Mouse (Mus musculus) ES-Bruce4 (cell line): ENCODE measurements around the gene Cnot4. TPM values are rescaled to one million over a fixed set of nuclear protein-coding genes. Genes with fewer than 3 reads are reported as not detected.

Experiments used
- H3K27ac ChIP-seq: 2 replicates; pipeline ENCODE4 v1.5.1; 2012; ENCODE audit warnings: low read length, inconsistent platforms; ENCODE audit not compliant: insufficient read depth
- H3K27me3 ChIP-seq: 2 replicates; pipeline ENCODE4 v1.6.1; 2012; ENCODE audit warnings: mild to moderate bottlenecking, low read length, inconsistent platforms; ENCODE audit not compliant: control insufficient read depth, poor library complexity, insufficient read depth, severe bottlenecking
- H3K36me3 ChIP-seq: 2 replicates; pipeline ENCODE4 v1.6.1; 2012; ENCODE audit warnings: inconsistent platforms, mild to moderate bottlenecking, low read length, moderate library complexity; ENCODE audit not compliant: control insufficient read depth, poor library complexity, insufficient read depth, severe bottlenecking
- H3K4me1 ChIP-seq: one replicate; pipeline ENCODE4 v1.8.1; 2011; ENCODE audit warnings: low read length; ENCODE audit not compliant: control insufficient read depth, insufficient read depth
- H3K4me3 ChIP-seq: 2 replicates; pipeline ENCODE4 v1.5.1; 2011; ENCODE audit warnings: low read depth, mild to moderate bottlenecking, low read length
- H3K9ac ChIP-seq: 2 replicates; pipeline ENCODE4 v1.6.1; 2012; ENCODE audit warnings: low read depth, mild to moderate bottlenecking, inconsistent platforms; ENCODE audit not compliant: poor library complexity, severe bottlenecking
- H3K9me3 ChIP-seq: replicated peaks from 2 replicates; pipeline ENCODE4 v1.6.1; 2012; ENCODE audit warnings: mild to moderate bottlenecking, low read length, inconsistent platforms; ENCODE audit not compliant: control insufficient read depth, poor library complexity, insufficient read depth, severe bottlenecking
- CTCF ChIP-seq: IDR thresholded peaks from one replicate; pipeline ENCODE4 v1.8.1; 2011; ENCODE audit warnings: low read depth, low read length
- EP300 ChIP-seq: IDR thresholded peaks from 2 replicates; pipeline ENCODE4 v1.6.1; 2011; ENCODE audit warnings: low read depth, low read length; ENCODE audit not compliant: insufficient read depth
- POLR2A ChIP-seq: IDR thresholded peaks from one replicate; pipeline ENCODE4 v1.8.1; 2011; ENCODE audit warnings: low read length; ENCODE audit not compliant: insufficient read depth
- polyA plus RNA-seq: library from polyadenylated mRNA; stranded (reverse); fragments of >200 nt; gene quantifications from 2 replicates; pipeline ENCODE4 v1.2.4, GENCODE M21; 2011; ENCODE audit warnings: low read depth; ENCODE audit not compliant: missing spikeins, insufficient read depth, insufficient read length

Cnot4 gene
- polyA plus RNA-seq, 1 experiment: 49.2 TPM

DNA sequence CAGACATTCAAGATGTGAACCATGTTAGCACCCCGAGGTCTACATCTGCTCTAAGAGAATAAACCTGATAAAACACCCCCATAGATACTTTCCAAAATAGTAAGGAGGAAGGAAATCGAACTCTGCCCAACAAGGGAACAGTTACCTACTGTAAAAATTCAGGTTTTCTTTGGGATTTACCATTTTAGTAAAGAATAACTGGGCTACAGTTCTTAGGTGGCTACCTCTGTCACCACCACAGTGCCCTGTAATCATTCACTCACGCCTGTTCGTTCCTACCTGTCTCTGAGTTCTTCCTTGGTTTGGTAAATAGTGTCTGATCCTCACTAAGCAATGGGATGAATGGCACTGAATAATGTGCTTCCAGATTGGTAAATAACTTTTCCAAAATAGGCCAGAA, 102.7 kb downstream of the Cnot4 start:
- H3K27me3 ChIP-seq: no peaks in the 10 kb centered on the region
- H3K9me3 ChIP-seq: no peaks in the 10 kb centered on the region
- no peak for TF ChIP-seq EP300
- no peak for TF ChIP-seq CTCF
- TF ChIP-seq POLR2A: no peak
- H3K9ac ChIP-seq: no peak overlapping the region
- H3K4me3 ChIP-seq: no peak overlapping the region
- no peak overlapping the region for H3K27ac ChIP-seq
- no peaks in the 10 kb centered on the region for H3K36me3 ChIP-seq
- peaks cover 5% of the 10 kb centered on the region for H3K4me1 ChIP-seq

GRCm38 (mm10) chr6:35030226-35030625, 103.3 kb downstream of the Cnot4 start:
- Histone ChIP-seq H3K4me1 (peaks cover 5% of the 10 kb centered on the region), H3K4me3 (no peak overlapping the region), H3K27ac (no peak overlapping the region), H3K36me3 (no peaks in the 10 kb centered on the region), H3K27me3 (no peaks in the 10 kb centered on the region), H3K9ac (no peak overlapping the region), H3K9me3 (no peaks in the 10 kb centered on the region)
- TF ChIP-seq EP300 (no peak), CTCF (no peak)

DNA sequence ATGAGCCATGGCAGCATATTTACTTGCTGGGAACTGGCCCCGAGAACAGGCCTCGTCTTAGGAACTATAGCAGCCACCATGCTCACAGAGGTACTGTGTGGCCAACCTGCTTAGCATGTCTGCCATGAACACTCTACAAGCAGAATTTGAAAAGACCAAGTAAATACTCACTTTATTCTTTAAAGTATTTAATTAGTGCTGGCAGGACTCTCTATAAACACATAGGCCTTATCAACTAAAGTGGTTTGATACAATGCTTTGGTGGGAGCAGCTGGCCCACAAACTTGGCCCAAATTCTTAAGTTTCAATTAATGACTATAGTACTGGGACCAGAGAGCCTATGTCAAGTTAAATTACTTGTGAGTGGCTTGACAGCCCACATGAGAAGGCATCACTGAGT, 105.5 kb downstream of the Cnot4 start:
- H3K4me1 ChIP-seq: peaks cover 6% of the 10 kb centered on the region
- TF ChIP-seq POLR2A: no peak
- no peak for TF ChIP-seq EP300
- TF ChIP-seq CTCF: no peak
- no peaks in the 10 kb centered on the region for H3K36me3 ChIP-seq
- H3K9me3 ChIP-seq: no peaks in the 10 kb centered on the region
- no peak overlapping the region for H3K27ac ChIP-seq
- no peak overlapping the region for H3K9ac ChIP-seq
- H3K4me3 ChIP-seq: no peak overlapping the region
- no peaks in the 10 kb centered on the region for H3K27me3 ChIP-seq

- Histone ChIP-seq H3K9ac (no peak overlapping the region), H3K4me3 (no peak overlapping the region), H3K36me3 (0 out of 2 replicates have a peak, but pooled peaks cover 2% of the 10 kb centered on the region), H3K27me3 (no peaks in the 10 kb centered on the region), H3K9me3 (no peaks in the 10 kb centered on the region), H3K27ac (peak overlapping the region; percentile 82), H3K4me1 (peaks cover 6% of the 10 kb centered on the region)
- TF ChIP-seq CTCF (no peak), POLR2A (no peak), EP300 (no peak)
Measured at GRCm38 (mm10) chr6:35027257-35027656, 106.3 kb downstream of the Cnot4 start.

- Histone ChIP-seq H3K36me3 (no peaks in the 10 kb centered on the region), H3K27ac (no peak overlapping the region)
Measured at GRCm38 (mm10) chr6:35016624-35017023, 116.9 kb downstream of the Cnot4 start.

DNA sequence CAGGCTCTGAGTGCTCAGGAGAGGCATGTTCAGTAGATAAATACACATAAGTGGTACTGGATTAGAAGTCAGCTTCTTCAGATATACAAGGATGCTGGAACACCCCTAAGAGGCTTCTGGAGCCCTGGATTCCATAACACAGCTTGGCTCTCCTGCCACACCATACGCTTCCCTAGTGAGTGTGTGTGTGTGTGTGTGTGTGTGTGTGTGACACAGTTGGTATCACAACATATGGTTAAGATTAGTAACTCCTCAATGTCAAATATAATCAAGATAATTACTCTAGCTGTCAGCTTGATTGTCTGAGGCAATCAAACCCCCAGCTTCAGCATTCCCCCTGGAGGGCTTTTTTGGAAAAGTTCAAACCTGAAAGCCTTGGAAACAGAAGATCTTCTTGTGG, 121.6 kb downstream of the Cnot4 start:
- Histone ChIP-seq H3K4me3 (no peak overlapping the region), H3K9me3 (no peaks in the 10 kb centered on the region), H3K27ac (no peak overlapping the region)

More at GRCm38 (mm10) chr6:35016624-35017023, 116.9 kb downstream of the Cnot4 start:
- Histone ChIP-seq H3K9me3 (no peaks in the 10 kb centered on the region), H3K4me1 (no peaks in the 10 kb centered on the region), H3K27me3 (no peaks in the 10 kb centered on the region), H3K4me3 (no peak overlapping the region), H3K9ac (no peak overlapping the region)
- no peak for TF ChIP-seq EP300
- TF ChIP-seq CTCF: no peak
- no peak for TF ChIP-seq POLR2A

More for the DNA sequence above, 121.6 kb downstream of the Cnot4 start:
- Histone ChIP-seq H3K27me3 (no peaks in the 10 kb centered on the region), H3K9ac (no peak overlapping the region), H3K4me1 (no peaks in the 10 kb centered on the region), H3K36me3 (no peaks in the 10 kb centered on the region)
- no peak for TF ChIP-seq POLR2A
